Mouse (Mus musculus) C2C12 (cell line): ENCODE measurements around the gene Gtf2f1.

Source experiments
- CTCF ChIP-seq: IDR thresholded peaks from one replicate; pipeline ENCODE4 v1.5.1; 2011; ENCODE audit not compliant: control insufficient read depth, insufficient read depth, insufficient read length
- MAX ChIP-seq: IDR thresholded peaks from one replicate; pipeline ENCODE4 v1.6.1; 2011; ENCODE audit warnings: mild to moderate bottlenecking, control low read depth

GRCm38 (mm10) chr17:57041554-57041953, 30.5 kb upstream of the Gtf2f1 start, which contains the start of gene Slc25a41:
- TF ChIP-seq MAX (no peak), CTCF (no peak)
